Mouse (Mus musculus): ENCODE results near the gene Ncam1. TPM values are rescaled to one million over a fixed set of nuclear protein-coding genes. Genes with fewer than 3 reads are reported as not detected.

Ncam1 gene
- polyA plus RNA-seq, 1 experiment = not detected

- H3K4me1 ChIP-seq (ENCODE audit: control insufficient read depth, insufficient read depth, low read length) = no peaks in the 10 kb centered on the region
- no peak overlapping the region for H3K27ac ChIP-seq (ENCODE audit: insufficient read depth, low read depth, low read length)
- 65% methylated on average over 2 of the region's 2 CpGs for WGBS
- TF ChIP-seq CTCF (IDR thresholded peaks at IDR 0.05; ENCODE audit: insufficient read depth, low read depth, low read length) (no peak), POLR2A (IDR thresholded peaks at IDR 0.05; ENCODE audit: insufficient read depth, low read depth, low read length) (no peak)
- no peak overlapping the region for H3K4me3 ChIP-seq (ENCODE audit: insufficient read depth, low read depth, low read length)
Measured at GRCm38 (mm10) chr9:49630336-49630735, 168.4 kb downstream of the Ncam1 start.

- H3K4me3 ChIP-seq (ENCODE audit: insufficient read depth, low read depth, low read length) = no peak overlapping the region
- peak overlapping the region; percentile 78 for H3K27ac ChIP-seq (ENCODE audit: insufficient read depth, low read depth, low read length)
- no peak for TF ChIP-seq CTCF (IDR thresholded peaks at IDR 0.05; ENCODE audit: insufficient read depth, low read depth, low read length)
- no peak for TF ChIP-seq POLR2A (IDR thresholded peaks at IDR 0.05; ENCODE audit: insufficient read depth, low read depth, low read length)
- 70% methylated on average over 6 of the region's 6 CpGs for WGBS
- H3K4me1 ChIP-seq (ENCODE audit: control insufficient read depth, insufficient read depth, low read length) = peaks cover 7% of the 10 kb centered on the region
Measured at GRCm38 (mm10) chr9:49624910-49625309, 173.8 kb downstream of the Ncam1 start.

GRCm38 (mm10) chr9:49623934-49624505 is 174.7 kb downstream of the Ncam1 start:
- TF ChIP-seq CTCF (IDR thresholded peaks at IDR 0.05; ENCODE audit: insufficient read depth, low read depth, low read length) = no peak
- Histone ChIP-seq H3K27ac (ENCODE audit: insufficient read depth, low read depth, low read length) (peak overlapping the region; percentile 78), H3K4me1 (ENCODE audit: control insufficient read depth, insufficient read depth, low read length) (peaks cover 7% of the 10 kb centered on the region), H3K4me3 (ENCODE audit: insufficient read depth, low read depth, low read length) (no peak overlapping the region)
- WGBS = 17% methylated on average over 3 of the region's 3 CpGs

GRCm38 (mm10) chr9:49622928-49623676 is 175.6 kb downstream of the Ncam1 start:
- 40% methylated on average over 9 of the region's 9 CpGs for WGBS
- no peak for TF ChIP-seq POLR2A (IDR thresholded peaks at IDR 0.05; ENCODE audit: insufficient read depth, low read depth, low read length)
- no peak for TF ChIP-seq CTCF (IDR thresholded peaks at IDR 0.05; ENCODE audit: insufficient read depth, low read depth, low read length)
- peaks cover 11% of the 10 kb centered on the region for H3K4me1 ChIP-seq (ENCODE audit: control insufficient read depth, insufficient read depth, low read length)
- H3K27ac ChIP-seq (ENCODE audit: insufficient read depth, low read depth, low read length) = no peak overlapping the region
- no peak overlapping the region for H3K4me3 ChIP-seq (ENCODE audit: insufficient read depth, low read depth, low read length)

- 55% methylated on average over 11 of the region's 11 CpGs for WGBS
- no peak overlapping the region for H3K4me3 ChIP-seq (ENCODE audit: insufficient read depth, low read depth, low read length)
- no peak overlapping the region for H3K27ac ChIP-seq (ENCODE audit: insufficient read depth, low read depth, low read length)
- H3K4me1 ChIP-seq (ENCODE audit: control insufficient read depth, insufficient read depth, low read length) = peaks cover 11% of the 10 kb centered on the region
- TF ChIP-seq POLR2A (IDR thresholded peaks at IDR 0.05; ENCODE audit: insufficient read depth, low read depth, low read length) (no peak), CTCF (IDR thresholded peaks at IDR 0.05; ENCODE audit: insufficient read depth, low read depth, low read length) (no peak)
Measured at GRCm38 (mm10) chr9:49621691-49622090, 177.0 kb downstream of the Ncam1 start.

GRCm38 (mm10) chr9:49618699-49619392 is 179.9 kb downstream of the Ncam1 start:
- H3K4me1 ChIP-seq (ENCODE audit: control insufficient read depth, insufficient read depth, low read length) = peaks cover 7% of the 10 kb centered on the region
- no peak for TF ChIP-seq POLR2A (IDR thresholded peaks at IDR 0.05; ENCODE audit: insufficient read depth, low read depth, low read length)
- TF ChIP-seq CTCF (IDR thresholded peaks at IDR 0.05; ENCODE audit: insufficient read depth, low read depth, low read length) = no peak
- 44% methylated on average over 9 of the region's 9 CpGs for WGBS
- no peak overlapping the region for H3K4me3 ChIP-seq (ENCODE audit: insufficient read depth, low read depth, low read length)
- H3K27ac ChIP-seq (ENCODE audit: insufficient read depth, low read depth, low read length) = no peak overlapping the region; the same call in 1 of the 2 replicates

GRCm38 (mm10) chr9:49618266-49618665 is 180.5 kb downstream of the Ncam1 start:
- Histone ChIP-seq H3K4me3 (ENCODE audit: insufficient read depth, low read depth, low read length) (no peak overlapping the region), H3K4me1 (ENCODE audit: control insufficient read depth, insufficient read depth, low read length) (peaks cover 7% of the 10 kb centered on the region), H3K27ac (ENCODE audit: insufficient read depth, low read depth, low read length) (no peak overlapping the region)
- TF ChIP-seq CTCF (IDR thresholded peaks at IDR 0.05; ENCODE audit: insufficient read depth, low read depth, low read length) = no peak
- no peak for TF ChIP-seq POLR2A (IDR thresholded peaks at IDR 0.05; ENCODE audit: insufficient read depth, low read depth, low read length)
- WGBS = 89% methylated on average over 2 of the region's 2 CpGs

GRCm38 (mm10) chr9:49617216-49617615 is 181.5 kb downstream of the Ncam1 start:
- Histone ChIP-seq H3K4me1 (ENCODE audit: control insufficient read depth, insufficient read depth, low read length) (peaks cover 7% of the 10 kb centered on the region), H3K4me3 (ENCODE audit: insufficient read depth, low read depth, low read length) (no peak overlapping the region), H3K27ac (ENCODE audit: insufficient read depth, low read depth, low read length) (no peak overlapping the region)
- 12% methylated on average over 3 of the region's 3 CpGs for WGBS
- TF ChIP-seq POLR2A (IDR thresholded peaks at IDR 0.05; ENCODE audit: insufficient read depth, low read depth, low read length) (no peak), CTCF (IDR thresholded peaks at IDR 0.05; ENCODE audit: insufficient read depth, low read depth, low read length) (no peak)

- H3K27ac ChIP-seq (ENCODE audit: insufficient read depth, low read depth, low read length) = no peak overlapping the region
- H3K4me3 ChIP-seq (ENCODE audit: insufficient read depth, low read depth, low read length) = no peak overlapping the region
- TF ChIP-seq POLR2A (IDR thresholded peaks at IDR 0.05; ENCODE audit: insufficient read depth, low read depth, low read length) = no peak
- no peak for TF ChIP-seq CTCF (IDR thresholded peaks at IDR 0.05; ENCODE audit: insufficient read depth, low read depth, low read length)
- peaks cover 2% of the 10 kb centered on the region; the same call in 1 of the 2 replicates for H3K4me1 ChIP-seq (ENCODE audit: control insufficient read depth, insufficient read depth, low read length)
Measured at GRCm38 (mm10) chr9:49612387-49612786, 186.3 kb downstream of the Ncam1 start.

All from olfactory bulb, adult 2 months (tissue).